Mouse (Mus musculus): ENCODE measurements around the gene Prkar1b.
A peak's percentile ranks its signal among the peaks of the same experiment; 100 is the strongest.

The Prkar1b gene

DNA sequence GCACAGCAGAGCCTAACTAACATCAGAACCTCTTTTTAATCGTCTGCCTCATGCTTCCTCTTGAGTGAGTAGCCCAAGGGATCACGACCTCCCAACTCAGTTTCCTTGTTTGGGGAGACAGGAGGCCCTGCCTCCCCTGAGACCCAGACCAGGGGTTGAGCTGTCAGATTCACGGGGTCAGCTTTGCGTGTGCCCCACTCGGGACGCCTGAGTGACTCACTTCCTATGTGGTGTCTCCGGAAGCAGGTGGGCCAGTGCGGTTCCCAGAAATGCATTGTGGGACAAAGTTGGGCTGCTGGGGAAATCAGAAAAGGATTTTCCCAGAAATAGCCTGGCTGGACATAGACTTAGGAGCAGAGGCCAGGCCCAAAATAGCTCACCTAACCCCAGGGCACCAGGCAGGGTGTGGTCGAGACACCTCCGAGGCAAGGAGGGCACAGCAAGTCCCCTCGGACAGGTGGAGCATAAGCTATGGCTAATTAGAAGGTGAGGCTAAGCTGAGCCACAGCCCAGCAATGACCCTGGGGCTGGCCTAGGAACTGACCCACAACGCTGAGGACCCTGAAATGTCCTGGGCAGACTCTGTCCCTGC lies 89.2 kb downstream of the Prkar1b start:
- no peak for DNase-seq

DNA sequence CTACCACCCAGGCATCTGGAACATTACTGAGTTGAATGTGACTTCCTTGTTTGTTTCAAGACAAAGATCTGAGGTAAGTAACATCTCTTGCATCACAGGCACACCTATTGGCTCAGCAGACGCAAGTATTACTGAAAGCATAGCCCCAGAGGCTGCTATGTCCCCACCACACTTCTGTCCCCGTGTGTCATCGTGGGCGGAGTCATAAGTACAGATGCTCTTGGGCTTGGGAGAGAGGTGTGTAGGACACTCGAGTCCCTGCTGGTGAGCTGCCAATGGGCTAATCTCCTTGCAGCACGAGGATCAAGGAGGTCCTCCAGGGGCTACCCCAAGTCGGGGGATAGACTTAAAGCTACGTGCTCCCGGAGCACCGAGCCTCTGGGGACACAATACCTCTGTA lies 96.6 kb downstream of the Prkar1b start:
- DNase-seq: no peak

DNA sequence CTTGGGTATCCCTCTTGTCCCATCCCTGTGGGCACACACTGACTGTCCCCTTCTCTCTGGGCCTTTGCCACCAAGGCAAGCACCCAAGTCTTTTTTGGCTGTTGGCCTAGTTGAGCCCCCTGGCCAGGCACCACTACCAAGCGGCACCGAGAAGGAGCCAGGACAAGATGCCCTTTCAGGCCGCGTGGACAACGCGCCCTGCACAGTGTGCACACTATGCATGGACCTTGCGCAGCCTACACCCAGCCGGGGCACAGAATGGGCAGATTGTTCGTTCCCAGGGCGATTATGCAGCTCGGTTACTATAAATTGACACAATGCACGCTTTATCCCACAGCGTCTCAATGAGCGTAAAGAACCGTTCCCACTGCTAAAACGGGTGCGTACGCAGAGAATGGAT lies 98.5 kb downstream of the Prkar1b start:
- no peak for DNase-seq

DNA sequence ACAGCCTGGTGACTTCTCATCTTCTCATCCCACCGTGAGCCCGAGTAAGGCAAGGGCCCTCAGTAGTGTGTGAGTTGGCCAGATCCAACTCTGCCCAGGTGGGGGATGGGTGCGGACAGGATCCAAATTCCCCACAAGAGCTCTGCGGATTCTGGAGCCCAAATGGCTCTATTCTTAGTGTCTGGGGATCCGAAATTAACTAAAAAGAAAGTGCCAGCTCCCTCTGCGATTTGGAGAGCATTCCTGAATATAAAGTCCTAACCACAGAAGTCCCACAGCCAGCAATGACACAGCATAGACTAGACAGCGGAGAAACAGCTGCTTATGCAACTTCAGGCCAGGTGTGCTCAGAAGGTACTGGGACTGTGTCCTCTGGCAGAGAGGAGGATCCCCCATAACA lies 100.4 kb downstream of the Prkar1b start:
- no peak for DNase-seq

DNA sequence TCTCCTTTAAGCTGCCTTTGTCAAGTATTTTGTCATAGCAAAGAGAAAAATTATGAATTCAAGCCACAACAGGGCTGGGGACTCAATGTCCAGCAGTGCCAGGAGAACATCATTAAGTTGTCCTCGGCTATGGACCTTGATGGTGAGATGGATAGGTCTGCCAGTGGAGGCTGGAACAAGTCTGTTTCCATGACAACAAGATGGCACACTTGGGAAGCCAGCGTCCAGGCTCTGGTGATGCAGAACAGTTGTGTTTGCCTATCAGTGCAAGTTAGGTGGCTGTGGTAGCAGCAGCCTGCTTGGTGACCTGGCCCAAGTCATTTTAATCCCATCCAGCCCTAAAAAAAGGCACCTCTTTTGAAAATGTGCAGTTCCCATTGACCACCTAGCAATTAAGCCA lies 102.6 kb downstream of the Prkar1b start:
- no peak for DNase-seq

DNA sequence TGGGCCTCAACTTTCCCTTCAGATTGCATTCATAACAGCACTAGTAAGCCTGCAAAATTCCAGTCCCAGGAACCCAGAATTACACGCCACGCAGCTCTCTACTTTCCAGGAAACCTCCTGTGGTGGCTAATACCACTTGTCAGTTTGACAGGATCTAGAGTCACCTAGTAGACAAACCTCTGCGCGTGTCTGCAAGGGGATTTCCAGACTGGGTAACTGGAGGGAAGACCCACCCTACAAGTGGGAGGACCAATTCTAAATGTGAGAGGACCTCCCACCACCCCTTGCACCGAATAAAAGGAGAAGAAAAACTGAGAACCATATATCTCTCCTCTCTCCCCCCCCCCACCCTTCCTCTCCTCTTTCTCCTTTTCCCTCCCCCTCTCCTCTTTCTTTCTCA lies 103.2 kb downstream of the Prkar1b start:
- DNase-seq: no peak

DNA sequence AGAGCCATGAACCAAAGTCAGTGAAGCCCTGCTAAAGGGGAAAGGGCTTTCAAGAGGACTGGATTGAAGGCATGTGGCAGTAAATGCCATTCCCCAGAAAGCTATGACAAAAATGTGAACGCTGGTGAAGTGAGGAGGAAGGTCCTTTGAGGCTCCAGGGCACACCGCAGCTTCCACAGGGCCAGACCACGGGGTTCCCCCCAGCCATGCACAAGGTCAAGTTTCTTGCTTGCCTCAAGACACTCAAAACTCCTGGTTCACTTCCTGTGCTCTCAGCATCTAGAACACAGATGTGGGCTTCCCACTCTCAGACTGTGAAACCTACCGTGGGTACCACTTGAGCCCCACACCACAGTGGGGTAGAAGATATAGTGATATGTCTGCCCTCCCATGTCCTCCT lies 106.3 kb downstream of the Prkar1b start:
- no peak for DNase-seq

DNA sequence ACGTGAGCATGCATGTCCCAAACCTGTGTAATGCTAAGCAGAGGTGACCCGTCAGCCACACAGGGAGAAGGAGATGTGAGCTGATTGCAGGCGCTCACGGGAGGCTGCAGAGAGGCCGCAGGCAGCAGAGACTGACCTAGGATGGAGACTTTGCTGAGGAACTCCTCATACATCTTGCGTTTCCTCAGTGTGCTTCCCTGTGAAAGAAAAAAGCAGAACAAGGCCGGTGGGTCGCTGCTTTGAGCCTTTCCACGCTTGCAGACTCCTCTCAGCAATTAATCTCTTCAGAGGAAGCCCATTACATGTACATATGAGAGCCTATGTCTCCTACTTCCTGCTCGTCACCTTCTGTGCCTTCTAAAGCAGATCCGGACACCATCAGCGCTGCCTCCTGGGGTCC lies 107.5 kb downstream of the Prkar1b start:
- no peak for DNase-seq

DNA sequence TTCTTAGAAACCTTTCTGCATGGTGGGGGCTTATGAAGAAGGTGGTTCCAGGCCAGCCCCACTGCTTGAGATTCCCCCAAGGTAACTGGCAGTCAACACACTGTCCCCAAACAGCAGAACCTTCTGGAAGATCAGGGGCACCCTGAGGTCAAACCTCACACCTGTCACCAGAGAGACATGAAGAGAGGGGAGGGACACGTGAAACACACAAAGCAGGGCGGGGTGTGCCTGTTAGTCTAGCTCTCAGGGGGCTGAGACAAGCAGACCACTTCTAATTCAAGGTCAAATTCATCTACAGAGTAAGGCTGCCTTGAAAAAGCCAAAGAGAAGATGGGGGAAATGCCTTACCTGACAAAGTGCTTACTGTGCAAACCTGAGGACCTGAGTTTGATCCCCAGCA lies 114.6 kb downstream of the Prkar1b start:
- no peak for DNase-seq

DNA sequence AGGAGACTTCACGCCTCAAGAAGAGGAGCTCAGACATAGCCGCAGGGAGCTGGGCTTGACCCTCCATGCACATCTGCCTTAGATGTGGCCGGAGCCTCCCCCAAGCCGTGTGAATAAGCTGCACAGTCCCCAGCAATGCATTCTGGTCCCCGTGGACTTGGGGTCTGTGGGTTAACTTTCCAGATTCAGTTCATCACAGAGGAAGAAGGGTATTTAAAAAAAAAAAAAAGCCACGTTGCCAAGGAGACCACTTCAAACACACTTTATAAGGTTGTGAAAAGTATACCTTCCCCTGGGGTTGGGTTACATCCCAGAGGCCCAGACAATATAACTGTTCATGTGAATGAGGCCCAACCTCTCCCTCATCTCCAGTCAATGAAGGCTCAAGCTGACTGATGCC lies 115.1 kb downstream of the Prkar1b start:
- no peak for DNase-seq

DNA sequence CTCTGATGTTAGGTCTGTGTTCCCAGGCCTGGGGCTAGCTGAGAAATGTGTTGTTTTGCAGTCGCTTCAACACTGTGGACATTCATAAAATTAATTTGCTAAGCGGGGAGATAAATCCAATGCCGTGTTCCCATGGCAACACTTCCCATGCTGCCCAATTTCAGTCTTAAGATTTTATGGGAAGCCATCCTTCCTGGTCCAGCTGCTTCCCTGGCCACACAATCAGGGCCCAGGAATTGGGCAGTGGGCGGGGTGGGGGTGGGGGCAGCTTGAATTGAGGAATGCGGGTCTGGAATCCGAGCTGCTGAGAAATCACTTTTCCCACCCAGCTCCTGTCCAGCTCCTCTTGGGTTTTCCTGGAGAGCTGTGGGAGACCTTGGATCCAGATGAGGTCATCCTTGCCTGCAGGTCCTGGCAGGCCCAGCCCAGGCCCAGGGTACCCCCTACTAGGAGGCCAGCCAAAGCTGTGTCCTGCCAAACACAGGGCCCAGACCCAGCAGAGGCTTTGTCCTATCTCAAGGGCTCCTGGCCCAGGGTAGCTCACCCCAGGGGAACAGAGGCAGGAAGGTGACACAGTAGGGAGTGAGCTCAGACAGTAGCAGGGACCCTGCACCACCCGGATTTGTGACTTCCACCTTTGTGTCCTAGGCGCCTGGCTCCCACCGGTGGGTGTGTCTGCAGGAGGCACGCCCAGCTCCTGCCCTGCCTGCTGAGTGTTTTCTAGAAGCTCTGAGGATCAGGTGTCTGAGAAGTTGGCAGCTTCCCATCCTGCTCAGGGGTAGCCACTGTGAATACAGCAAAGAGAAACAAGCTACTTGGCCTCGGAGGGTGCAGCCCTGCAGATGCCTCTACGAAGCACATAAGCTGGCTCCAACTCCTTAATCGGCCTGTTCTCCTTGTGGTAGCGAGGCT lies 116.1 kb downstream of the Prkar1b start:
- peak; percentile 50 for DNase-seq

DNA sequence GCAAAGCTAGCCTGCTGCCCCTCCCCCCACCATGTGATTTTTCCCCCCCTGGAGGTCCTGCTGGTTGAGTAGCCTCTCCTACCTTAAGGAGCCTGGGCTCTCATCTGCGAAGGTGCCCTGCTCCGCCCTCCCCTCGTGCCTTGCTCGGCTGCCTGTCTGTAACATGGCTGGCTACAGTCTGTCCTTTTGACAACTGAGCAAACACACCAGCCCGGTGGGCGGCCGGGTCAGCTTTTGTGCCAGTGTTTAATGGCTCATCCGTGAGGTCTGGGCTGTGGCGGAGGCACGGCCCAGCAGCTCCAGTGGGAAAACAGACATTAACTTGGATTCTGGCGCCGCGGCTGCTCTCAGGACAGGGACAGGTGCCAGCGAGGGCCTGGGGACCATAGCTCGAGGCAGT lies 122.2 kb downstream of the Prkar1b start:
- DNase-seq: no peak

DNA sequence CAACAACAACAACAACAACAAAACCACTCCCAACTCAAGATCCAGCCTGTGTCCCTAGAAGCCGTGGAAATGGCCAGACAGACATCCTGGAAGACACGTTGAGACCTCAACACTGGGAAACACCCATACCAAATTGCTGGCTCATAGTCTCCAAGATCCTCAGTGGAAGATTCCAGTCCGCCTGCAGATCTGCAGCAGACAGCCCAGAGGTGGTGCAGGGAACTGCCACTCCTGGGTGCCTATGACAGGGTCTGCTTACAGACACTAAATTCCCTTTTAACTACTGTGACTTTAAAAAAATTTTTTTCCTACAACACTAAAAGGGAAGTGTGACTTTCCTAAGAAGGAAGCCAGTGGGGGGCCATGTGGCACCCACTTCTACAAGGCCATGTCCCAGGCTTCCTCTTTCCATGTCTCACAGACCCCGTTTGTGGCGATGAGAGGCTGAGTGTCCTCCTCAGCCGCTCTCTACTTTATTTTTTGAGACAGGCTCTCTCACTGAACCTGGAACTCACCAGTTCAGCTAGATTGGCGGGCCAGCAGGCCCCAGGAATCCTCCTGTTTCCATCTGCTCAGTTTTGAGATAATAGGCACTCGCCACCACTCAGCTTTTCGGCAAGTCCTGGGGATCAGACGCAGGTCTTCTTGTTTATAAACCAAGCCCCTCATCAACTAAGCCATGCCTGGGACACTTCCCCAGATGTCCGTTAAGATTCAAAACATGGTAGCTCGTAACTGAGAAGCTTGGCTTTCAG lies 125.3 kb downstream of the Prkar1b start:
- DNase-seq: peak; percentile 69

DNA sequence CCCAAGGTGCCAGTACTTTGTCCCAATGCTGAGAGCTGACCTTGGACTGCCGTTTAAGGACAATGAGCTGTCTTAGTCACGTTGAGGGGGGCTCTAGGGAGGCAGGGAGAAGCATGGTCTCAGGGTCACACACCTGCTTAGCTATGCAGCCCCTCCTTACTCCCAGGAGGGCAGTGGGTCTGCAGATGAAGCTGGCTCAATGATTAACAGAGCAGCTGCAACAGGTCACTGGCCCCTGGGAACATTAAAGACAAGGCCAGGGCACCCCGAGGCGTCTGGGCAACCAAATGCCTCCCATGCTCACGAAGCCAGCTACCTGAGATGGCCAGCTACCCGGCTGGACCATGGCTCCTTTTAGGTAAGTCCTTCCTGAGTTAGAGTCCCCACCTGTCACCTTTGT lies 129.2 kb downstream of the Prkar1b start:
- no peak for DNase-seq

DNA sequence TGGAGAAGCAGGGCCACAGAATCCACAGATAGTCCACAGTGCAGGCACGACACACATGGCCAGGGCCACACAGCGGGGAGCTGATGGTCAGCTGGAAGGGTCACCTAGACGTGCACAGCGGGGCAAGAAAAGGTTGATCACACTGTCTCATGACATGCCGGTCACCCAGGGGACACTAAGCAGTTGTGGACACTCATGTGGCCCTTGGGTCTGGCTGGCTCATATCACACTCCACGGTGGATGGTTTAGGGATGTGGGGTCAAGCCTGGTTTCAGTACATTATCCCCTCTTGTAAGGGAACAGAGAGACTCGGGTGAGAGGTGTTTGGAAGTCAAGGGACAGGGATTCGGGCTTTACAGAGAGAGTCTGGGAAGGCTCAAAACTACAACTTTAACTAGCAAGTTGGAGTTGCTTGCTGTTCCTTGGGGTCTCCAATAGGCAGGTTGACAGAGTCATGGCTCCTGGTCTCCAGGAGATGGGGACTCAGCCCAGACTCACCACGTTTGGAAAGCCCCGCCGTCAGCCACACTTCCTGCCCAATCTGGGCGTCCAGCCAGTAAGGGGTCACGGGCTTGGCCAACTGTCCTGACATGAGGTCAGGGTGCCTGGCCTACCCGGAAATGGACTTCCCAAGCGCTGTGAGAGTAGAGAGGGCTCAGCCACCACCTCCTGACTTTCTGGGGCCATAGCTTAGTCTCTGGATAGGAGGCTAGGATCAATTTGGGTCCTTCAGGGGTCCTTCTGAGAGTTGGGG lies 132.3 kb downstream of the Prkar1b start:
- DNase-seq: no peak

DNA sequence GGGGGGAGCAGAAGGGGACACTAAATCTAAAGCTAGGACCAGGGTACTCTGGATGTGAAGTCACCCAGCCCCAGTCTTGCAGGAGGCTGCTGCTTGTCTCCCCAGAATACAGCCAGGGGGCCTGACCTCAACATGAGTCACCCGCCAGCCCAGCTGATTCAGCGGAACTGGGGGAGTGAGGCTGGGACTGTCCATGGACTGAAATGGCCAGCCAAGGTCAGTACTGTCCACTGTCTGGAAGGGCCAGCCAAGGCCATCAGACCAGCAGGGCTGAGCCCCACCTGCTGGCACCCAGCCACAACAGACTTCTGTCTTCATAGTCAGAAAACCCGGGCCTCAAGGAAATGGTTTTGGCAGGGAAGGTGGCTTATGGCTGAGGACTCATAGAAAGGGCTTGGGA lies 134.7 kb downstream of the Prkar1b start:
- peak; percentile 36 for DNase-seq

DNA sequence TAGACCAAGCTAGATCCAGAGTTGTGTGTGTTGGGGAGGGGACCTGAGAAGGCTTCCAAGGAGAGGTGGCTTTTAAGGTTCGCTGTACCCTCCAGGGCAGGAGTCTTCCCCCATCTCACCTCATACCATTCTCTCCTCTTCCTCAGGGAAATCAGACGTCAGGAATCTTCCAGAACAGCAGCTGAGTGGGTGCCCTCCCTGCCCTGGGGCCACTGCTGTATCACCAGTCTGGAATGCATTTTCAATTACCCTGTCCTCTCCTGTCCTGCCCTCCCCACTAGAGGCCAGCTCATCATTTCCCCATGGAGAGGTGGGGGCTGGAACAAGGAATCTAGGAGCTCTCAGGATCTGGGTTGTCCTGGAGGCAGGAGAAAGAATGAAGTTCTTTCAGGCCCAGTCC lies 139.2 kb downstream of the Prkar1b start:
- DNase-seq: no peak

DNA sequence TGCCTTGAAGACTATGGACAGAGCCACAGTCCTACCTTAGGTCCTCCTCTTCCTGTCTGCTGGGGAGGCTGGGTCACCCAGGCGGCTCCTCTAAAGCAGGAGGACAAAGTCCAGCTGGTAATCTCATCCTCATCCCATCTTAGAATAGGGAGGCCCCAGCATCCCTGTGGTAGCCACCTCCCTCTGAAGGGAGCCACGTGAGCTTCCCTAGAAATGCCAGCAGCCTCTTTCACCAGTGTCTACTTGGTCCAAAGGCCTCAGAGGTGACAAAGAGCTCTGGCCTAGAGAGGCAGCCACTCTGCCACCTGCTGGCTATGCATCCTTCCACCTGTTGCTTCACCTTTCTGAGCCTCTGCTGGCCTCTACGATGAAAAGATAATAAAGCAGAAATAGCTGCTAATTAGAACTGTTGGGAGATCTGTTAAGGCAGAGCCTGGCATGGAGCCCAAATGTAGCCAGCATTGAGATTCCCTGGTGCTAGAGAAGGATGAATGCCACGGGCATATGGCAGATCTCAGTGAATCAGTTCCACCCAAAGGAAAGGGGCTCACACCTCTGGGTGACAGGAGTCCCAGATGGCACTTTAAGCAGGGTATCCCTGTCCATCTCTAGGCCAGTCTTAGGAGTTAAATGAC lies 142.5 kb downstream of the Prkar1b start:
- peak; percentile 43 for DNase-seq

DNA sequence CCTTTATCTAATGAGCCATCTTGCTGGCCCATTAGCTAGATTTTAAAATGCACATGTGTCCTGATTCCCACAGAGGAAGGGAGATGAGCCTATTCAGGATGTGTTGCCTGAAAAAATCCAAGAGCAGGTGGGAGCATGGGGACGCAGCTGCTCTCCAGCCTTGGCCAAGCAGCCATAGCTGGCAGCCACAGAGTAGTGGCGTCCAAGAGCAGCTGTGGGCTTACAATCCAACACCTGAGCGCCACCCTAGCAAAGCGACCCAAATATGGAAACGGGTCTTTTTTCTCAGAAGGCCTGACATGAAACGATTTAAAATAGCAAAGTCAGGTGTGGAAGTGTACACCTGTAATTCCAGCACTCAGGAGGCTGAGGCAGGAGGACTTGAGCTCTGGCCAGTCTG lies 145.2 kb downstream of the Prkar1b start:
- DNase-seq: no peak

DNA sequence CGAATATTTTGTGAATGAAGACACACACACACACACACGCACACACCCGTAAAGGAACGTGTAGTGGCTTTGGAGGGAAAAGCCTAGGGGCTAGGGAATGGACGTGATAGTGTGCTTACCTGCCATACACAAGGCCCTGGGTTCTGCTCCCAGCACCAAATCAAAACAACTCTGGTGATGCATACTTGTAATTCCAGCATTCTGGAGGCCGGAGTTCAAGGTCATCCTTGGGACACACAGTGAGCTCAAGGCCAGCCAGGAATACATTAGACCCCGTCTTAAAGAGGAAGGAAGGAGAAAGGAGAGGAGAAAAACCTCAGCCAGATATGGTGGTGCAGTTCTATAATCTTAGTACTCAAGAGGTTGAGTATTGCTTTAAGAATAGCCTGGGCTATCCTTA lies 150.1 kb downstream of the Prkar1b start:
- DNase-seq: no peak

DNA sequence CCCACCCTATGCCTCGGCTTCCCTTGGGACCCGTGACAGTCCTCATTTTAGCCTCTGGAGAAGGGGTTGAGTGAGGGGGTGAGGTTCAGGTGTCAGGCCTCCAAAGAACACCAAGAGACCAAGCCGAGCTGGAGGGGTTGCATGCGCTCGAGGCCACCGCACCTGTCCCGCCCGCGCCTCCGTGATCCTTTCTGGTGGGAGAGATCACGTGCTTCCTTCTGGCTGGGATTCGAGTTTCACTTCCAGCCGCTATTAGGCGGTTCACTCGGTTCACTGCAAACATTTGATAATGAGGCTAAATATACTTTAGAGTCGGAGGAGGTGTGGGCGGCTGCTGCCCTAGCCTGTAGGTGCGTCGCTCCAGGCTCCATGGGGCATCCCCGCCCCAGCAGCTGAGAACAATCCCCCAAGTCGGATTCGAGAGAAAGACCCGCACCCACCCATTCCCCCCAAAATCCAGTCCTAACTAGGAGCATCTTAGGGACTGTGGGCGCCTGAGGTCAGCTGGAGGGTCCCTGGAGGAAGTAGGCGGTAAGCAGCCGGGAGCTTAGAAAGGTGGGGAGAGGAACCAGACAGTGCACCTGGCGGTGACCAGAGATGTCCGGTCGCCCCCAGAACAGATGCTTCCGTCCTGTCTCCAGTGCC lies 151.7 kb downstream of the Prkar1b start:
- peak; percentile 26 for DNase-seq

DNA sequence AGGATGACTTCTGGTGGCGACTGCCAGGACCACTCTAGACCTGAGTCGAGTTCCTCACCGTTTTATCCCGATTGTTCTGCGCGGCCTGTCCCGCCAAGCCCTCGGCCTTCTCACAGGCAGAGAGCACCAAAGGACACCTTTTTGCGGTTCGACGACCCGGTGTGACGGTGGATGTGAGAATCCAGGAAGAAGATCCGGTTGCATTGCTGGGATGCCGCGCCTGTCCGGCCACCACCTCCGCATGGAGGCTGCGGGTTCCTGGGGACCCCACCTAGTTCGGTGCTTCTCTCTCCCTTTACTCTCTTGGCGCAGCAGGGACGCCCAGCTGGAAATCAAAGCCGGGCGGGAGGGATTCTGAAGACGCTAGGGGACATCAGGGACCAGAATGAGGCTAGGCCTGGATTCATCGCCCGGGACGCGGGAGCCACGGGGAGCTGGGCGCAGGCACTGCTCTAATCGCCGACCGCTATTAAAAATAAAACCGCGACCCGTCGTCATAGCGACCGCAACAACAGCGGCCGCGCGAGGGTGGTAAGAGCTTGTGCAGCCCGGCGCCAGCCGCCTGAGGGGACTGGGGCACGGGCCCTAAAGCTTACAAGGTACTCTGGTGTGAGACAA lies 152.5 kb downstream of the Prkar1b start, which contains the start of gene Pdgfa:
TSS of gene Pdgfa (minus strand) at position 200 of the 618 bp plus-strand sequence.
- DNase-seq: peak; percentile 46

Measured in cerebellum, adult 11-12 months (tissue).